Mouse (Mus musculus): ENCODE data around the gene Ncapd3.

Gene Ncapd3

GRCm38 (mm10) chr9:27122963-27123362, 93.0 kb downstream of the Ncapd3 start:
- no peak for DNase-seq (ENCODE audit: low read depth in 1 of 2, low spot score in 2 of 2)

- no peak for DNase-seq (ENCODE audit: low read depth in 1 of 2, low spot score in 2 of 2)
Observed at GRCm38 (mm10) chr9:27123947-27124346, 94.0 kb downstream of the Ncapd3 start.

GRCm38 (mm10) chr9:27125450-27125849, 95.5 kb downstream of the Ncapd3 start:
- DNase-seq (ENCODE audit: low read depth in 1 of 2, low spot score in 2 of 2), result no peak

DNA sequence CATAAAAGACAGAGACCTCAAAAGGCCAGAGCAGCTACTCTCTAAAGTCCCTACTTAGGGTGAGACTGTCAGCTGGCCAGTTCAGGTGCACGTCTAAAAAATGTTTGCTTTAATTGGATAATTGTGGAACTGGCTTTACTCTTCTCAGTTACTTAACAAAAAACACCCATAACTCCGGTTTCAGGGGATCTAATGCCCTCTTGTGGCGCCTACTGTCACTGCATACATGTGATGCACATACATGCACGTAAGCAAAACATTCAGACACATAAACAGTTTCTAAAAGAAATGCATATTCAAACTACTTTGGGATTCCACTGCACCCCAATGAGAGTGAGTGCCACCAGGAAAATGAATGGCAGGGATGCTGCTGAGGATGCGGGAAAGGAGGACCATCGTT, 96.6 kb downstream of the Ncapd3 start:
- no peak for DNase-seq (ENCODE audit: low read depth in 1 of 2, low spot score in 2 of 2)

DNA sequence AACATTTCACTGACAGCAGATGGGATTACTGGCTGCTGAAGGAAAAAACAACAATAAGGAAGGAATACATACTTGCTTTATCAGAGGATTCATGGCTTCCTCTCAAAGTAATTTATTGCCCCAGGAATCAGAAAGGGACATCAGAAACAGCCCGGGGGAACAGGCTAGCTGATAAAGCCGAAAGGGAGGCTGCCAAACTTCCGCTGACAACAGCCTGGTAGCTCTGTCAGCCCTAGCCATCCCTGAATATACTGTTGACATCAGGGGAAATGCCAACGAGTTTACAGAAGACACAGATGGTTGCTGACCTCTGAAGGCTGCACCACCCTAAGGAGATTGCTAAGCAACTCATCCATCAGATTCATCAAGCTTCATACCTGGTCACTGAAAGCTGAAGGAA, 98.7 kb downstream of the Ncapd3 start:
- no peak for DNase-seq (ENCODE audit: low read depth in 1 of 2, low spot score in 2 of 2)

DNA sequence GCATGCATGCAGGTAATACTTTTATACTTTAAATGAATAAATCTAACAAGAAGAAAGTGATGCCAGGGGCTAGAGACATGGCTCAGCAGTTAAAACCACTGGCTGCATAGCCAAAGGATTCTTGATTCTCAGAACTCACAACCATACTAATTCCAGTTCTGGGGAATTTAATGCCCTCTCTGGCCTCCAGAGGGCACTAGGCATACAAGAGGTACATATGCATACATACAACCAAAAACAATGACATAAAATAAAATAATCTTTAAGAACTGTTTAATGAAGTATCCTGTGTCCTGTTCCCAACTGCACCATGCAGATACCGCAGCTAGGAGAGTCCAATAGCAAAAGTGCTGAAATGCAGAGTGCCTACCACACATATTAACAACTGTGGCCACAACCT, 104.4 kb downstream of the Ncapd3 start:
- DNase-seq (ENCODE audit: low read depth in 1 of 2, low spot score in 2 of 2), result no peak

- DNase-seq (ENCODE audit: low read depth in 1 of 2, low spot score in 2 of 2), result no peak
Observed at GRCm38 (mm10) chr9:27135372-27135771, 105.4 kb downstream of the Ncapd3 start.

DNA sequence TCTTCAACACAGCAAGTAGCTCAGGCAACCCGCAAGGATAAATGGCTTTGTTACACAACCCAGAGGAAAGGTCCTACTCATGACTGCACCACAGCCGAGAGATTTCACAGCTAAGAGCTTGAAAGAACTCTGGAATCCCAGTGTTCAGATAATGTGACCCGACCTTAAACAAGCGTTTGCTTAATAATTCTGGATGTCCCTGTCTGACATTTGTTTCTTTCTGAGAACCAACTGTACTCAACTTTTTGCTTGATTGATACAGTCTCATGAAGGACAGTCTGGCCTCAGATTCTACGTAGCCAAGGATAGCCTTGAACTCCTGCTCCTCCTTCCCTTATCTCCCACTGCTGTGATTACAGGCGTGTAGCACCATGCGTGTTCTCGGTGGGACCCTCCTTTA, 106.7 kb downstream of the Ncapd3 start:
- DNase-seq (ENCODE audit: low read depth in 1 of 2, low spot score in 2 of 2), result no peak

GRCm38 (mm10) chr9:27140432-27141065, 110.6 kb downstream of the Ncapd3 start:
- DNase-seq (ENCODE audit: low read depth in 1 of 2, low spot score in 2 of 2), result no peak

- DNase-seq (ENCODE audit: low read depth in 1 of 2, low spot score in 2 of 2), result no peak
Observed at GRCm38 (mm10) chr9:27144271-27144840, 114.4 kb downstream of the Ncapd3 start.

Measured in monocyte, adult 2 months (primary cell).